Mouse (Mus musculus) liver, embryonic 16.5 days (tissue): ENCODE data around the gene Ermard. TPM values are rescaled to one million over a fixed set of nuclear protein-coding genes. Genes with fewer than 3 reads are reported as not detected.
"Not testable (repeated sequence)": the region's sequence is repeated elsewhere in the genome, so short reads cannot be mapped to it uniquely, and the experiment has no call there.

Experiments used
- ATAC-seq: fragments of 200-750 bp; cut with Nextera tagmentation; 2 replicates; pipeline ENCODE4 v1.8.0; 2017; ENCODE audit warnings: low read depth, mild to moderate bottlenecking, moderate number of reproducible peaks, moderate library complexity
- H3K27ac ChIP-seq: fragments of 300-500 bp; sonication (generic); 2 replicates; pipeline ENCODE4 v1.5.1; 2014; ENCODE audit warnings: mild to moderate bottlenecking, low read length
- H3K27me3 ChIP-seq: fragments of 300-500 bp; sonication (generic); 2 replicates; pipeline ENCODE4 v1.6.1; 2014; ENCODE audit warnings: low read depth, low read length, mixed read lengths; ENCODE audit not compliant: control insufficient read depth, insufficient read depth
- H3K36me3 ChIP-seq: fragments of 300-500 bp; sonication (generic); 2 replicates; pipeline ENCODE4 v1.6.1; 2014; ENCODE audit warnings: mild to moderate bottlenecking; ENCODE audit not compliant: control insufficient read depth, insufficient read depth
- H3K4me1 ChIP-seq: fragments of 300-500 bp; sonication (generic); 2 replicates; pipeline ENCODE4 v1.6.1; 2014; ENCODE audit warnings: low read depth, low read length, mixed read lengths; ENCODE audit not compliant: control insufficient read depth
- H3K4me2 ChIP-seq: fragments of 300-500 bp; sonication (generic); 2 replicates; pipeline ENCODE4 v1.6.1; 2014; ENCODE audit warnings: low read depth, low read length, mixed read lengths
- H3K4me3 ChIP-seq: fragments of 300-500 bp; sonication (generic); 2 replicates; pipeline ENCODE4 v1.5.1; 2014; ENCODE audit warnings: low read depth, mild to moderate bottlenecking, low read length
- H3K9ac ChIP-seq: fragments of 300-500 bp; sonication (generic); 2 replicates; pipeline ENCODE4 v1.6.1; 2014; ENCODE audit warnings: low read depth, low read length
- H3K9me3 ChIP-seq: fragments of 300-500 bp; sonication (generic); replicated peaks from 2 replicates; pipeline ENCODE4 v1.6.1; 2016; ENCODE audit warnings: low read length; ENCODE audit not compliant: control insufficient read depth
- WGBS: fragments of 180-500 bp; shearing (Covaris S2); extraction: QIAGEN DNeasy Blood & Tissue Kit; methylation state at CpG from one replicate; pipeline ENCODE4 v1.1.7; 2014; ENCODE audit not compliant: insufficient replicate concordance; 5-methylcytosine and 5-hydroxymethylcytosine counted together
- polyA plus RNA-seq: library from polyadenylated mRNA; unstranded; fragments of >200 nt; fragmentation: Nextera tagmentation; extraction: Ambion mirVana; gene quantifications from 2 replicates; pipeline ENCODE4 v1.2.1, GENCODE M21; 2015

Gene Ermard
- polyA plus RNA-seq, 1 experiment from 2014 or later = 26.8 TPM

GRCm38 (mm10) chr17:15023878-15024492 is 17.0 kb upstream of the Ermard start:
- no CpG with 5 or more reads among the region's 97 CpGs for WGBS
- not testable (repeated sequence) for H3K9me3 ChIP-seq, H3K9ac ChIP-seq, H3K27ac ChIP-seq, H3K4me3 ChIP-seq, H3K36me3 ChIP-seq, H3K4me2 ChIP-seq, H3K4me1 ChIP-seq, H3K27me3 ChIP-seq
- ATAC-seq = peak; percentile 78

GRCm38 (mm10) chr17:15024502-15025193 is 16.4 kb upstream of the Ermard start:
- H3K9me3 ChIP-seq, H3K27ac ChIP-seq, H3K36me3 ChIP-seq, H3K9ac ChIP-seq, H3K4me3 ChIP-seq, H3K4me2 ChIP-seq, H3K27me3 ChIP-seq, H3K4me1 ChIP-seq: not testable (repeated sequence)
- peak; percentile 47 for ATAC-seq
- no CpG with 5 or more reads among the region's 48 CpGs for WGBS

GRCm38 (mm10) chr17:15025513-15025912 is 15.5 kb upstream of the Ermard start:
- H3K4me1 ChIP-seq, H3K4me3 ChIP-seq, H3K9me3 ChIP-seq, H3K27ac ChIP-seq, H3K4me2 ChIP-seq, H3K9ac ChIP-seq, H3K36me3 ChIP-seq, H3K27me3 ChIP-seq: not testable (repeated sequence)
- no CpG with 5 or more reads among the region's 6 CpGs for WGBS
- ATAC-seq = 0 out of 2 replicates have a peak, but pooled peaks have one; percentile 9

- H3K27ac ChIP-seq, H3K36me3 ChIP-seq, H3K4me1 ChIP-seq, H3K9ac ChIP-seq, H3K27me3 ChIP-seq, H3K4me3 ChIP-seq, H3K9me3 ChIP-seq, H3K4me2 ChIP-seq: not testable (repeated sequence)
- WGBS = no CpG with 5 or more reads among the region's 4 CpGs
- peak; percentile 77 for ATAC-seq
Measured at GRCm38 (mm10) chr17:15031414-15031813, 9.6 kb upstream of the Ermard start.

GRCm38 (mm10) chr17:15040455-15040854 is 553 bp upstream of the Ermard start:
- not testable (repeated sequence) for H3K9ac ChIP-seq, H3K27ac ChIP-seq, H3K4me1 ChIP-seq, H3K9me3 ChIP-seq, H3K27me3 ChIP-seq, H3K4me3 ChIP-seq, H3K36me3 ChIP-seq, H3K4me2 ChIP-seq
- WGBS = no CpG with 5 or more reads among the region's 3 CpGs
- ATAC-seq = peak; percentile 20; the same call in 1 of the 2 replicates

GRCm38 (mm10) chr17:15050338-15050737 is 9.3 kb downstream of the Ermard start:
- not testable (repeated sequence) for H3K4me2 ChIP-seq, H3K9ac ChIP-seq, H3K4me3 ChIP-seq, H3K27me3 ChIP-seq, H3K4me1 ChIP-seq, H3K36me3 ChIP-seq, H3K9me3 ChIP-seq, H3K27ac ChIP-seq
- ATAC-seq = peak; percentile 69
- no CpG with 5 or more reads among the region's 1 CpGs for WGBS

GRCm38 (mm10) chr17:15052766-15053165 is 11.8 kb downstream of the Ermard start:
- H3K9me3 ChIP-seq, H3K27me3 ChIP-seq, H3K4me2 ChIP-seq, H3K27ac ChIP-seq, H3K4me3 ChIP-seq, H3K9ac ChIP-seq, H3K36me3 ChIP-seq, H3K4me1 ChIP-seq: not testable (repeated sequence)
- WGBS = 64% methylated on average over 1 of the region's 1 CpGs
- peak; percentile 12; the same call in 1 of the 2 replicates for ATAC-seq

- not testable (repeated sequence) for H3K27me3 ChIP-seq, H3K27ac ChIP-seq, H3K4me1 ChIP-seq, H3K4me2 ChIP-seq, H3K9ac ChIP-seq, H3K36me3 ChIP-seq, H3K9me3 ChIP-seq, H3K4me3 ChIP-seq
- WGBS = 85% methylated on average over 5 of the region's 8 CpGs
- peak; percentile 59 for ATAC-seq
Measured at GRCm38 (mm10) chr17:15053183-15053828, 12.3 kb downstream of the Ermard start.

- not testable (repeated sequence) for H3K9me3 ChIP-seq, H3K4me3 ChIP-seq, H3K27ac ChIP-seq, H3K27me3 ChIP-seq, H3K4me2 ChIP-seq, H3K4me1 ChIP-seq, H3K9ac ChIP-seq, H3K36me3 ChIP-seq, ATAC-seq
- 85% methylated on average over 11 of the region's 13 CpGs for WGBS
Measured at GRCm38 (mm10) chr17:15053829-15054200, 12.8 kb downstream of the Ermard start.
